In the genomic region with DNA sequence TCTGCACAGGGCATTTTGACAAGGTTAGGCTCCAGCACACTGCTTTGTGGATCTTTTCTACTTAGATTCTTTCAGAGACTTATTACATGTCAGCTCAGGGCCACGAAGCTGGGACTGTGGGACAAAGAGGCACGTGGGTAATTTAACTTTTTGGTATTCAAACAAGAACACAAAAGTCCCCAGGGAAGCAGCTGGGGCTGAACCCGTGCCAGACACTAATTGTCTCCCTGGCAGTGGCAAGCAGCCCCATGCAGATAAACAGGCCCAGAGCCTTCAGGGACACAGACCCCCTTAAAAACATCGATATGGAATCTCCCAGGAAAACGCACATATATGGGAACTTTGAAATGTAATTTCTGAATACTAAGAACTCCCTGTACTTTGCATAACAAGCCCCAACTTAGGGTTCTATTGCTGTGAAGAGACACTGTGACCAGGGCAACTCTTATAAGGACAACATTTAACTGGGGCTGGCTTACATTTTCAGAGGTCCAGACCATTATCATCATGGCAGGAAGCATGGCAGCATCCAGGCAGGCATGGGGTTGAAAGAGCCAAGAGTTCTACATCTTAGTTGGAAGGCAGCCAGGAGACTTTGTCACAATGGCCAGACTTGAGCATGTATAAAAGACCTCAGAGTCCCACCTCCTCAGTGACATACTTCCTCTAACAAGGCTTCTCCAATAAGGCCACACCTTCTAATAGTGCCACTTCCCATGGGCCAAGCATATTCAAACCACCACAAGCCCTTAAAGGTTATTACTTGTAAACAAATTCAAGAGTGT, we compare ENCODE assay signal across 14 mouse cellular contexts. TPM values are rescaled to one million over a fixed set of nuclear protein-coding genes. Genes with fewer than 3 reads are reported as not detected.
DNase-seq lines count a peak whose midpoint lies in the region; ATAC-seq and TF ChIP-seq lines count a peak whose summit lies in the region.
"Had no signal": no experiment of that assay in that cellular context is flagged by ENCODE, and none has a peak within 500 bp of the region (broad histone marks: within the 10 kb centered on the region; RNA-seq: fewer than 3 reads in every experiment).

No protein-coding gene starts in this region.

- H3K4me2 ChIP-seq in forebrain, embryonic 12.5 days: no peak overlapping the region
- no peak overlapping the region for H3K4me2 ChIP-seq in neural tube, embryonic 13.5 days
- no peak overlapping the region for H3K4me2 ChIP-seq in neural tube, embryonic 15.5 days
- no peak overlapping the region for H3K4me2 ChIP-seq in forebrain, embryonic 15.5 days (replicated peaks)
- H3K4me2 ChIP-seq: embryonic facial prominence, embryonic 13.5 days; liver, embryonic 13.5 days had no signal

- H3K4me3 ChIP-seq in forebrain, embryonic 10.5 days: no peak overlapping the region
- H3K4me3 ChIP-seq in forebrain, embryonic 12.5 days (replicated peaks): no peak overlapping the region
- no peak overlapping the region for H3K4me3 ChIP-seq in kidney, adult 2 months (ENCODE audit: insufficient read depth, low read depth, low read length)
- no peak overlapping the region for H3K4me3 ChIP-seq in neural tube, embryonic 13.5 days
- no peak overlapping the region for H3K4me3 ChIP-seq in neural tube, embryonic 15.5 days (replicated peaks)
- H3K4me3 ChIP-seq in forebrain, embryonic 15.5 days: no peak overlapping the region
- H3K4me3 ChIP-seq: embryonic facial prominence, embryonic 13.5 days; hindbrain, embryonic 10.5 days; liver, embryonic 13.5 days had no signal

- H3K36me3 ChIP-seq in forebrain, embryonic 10.5 days (replicated peaks): no peaks in the 10 kb centered on the region
- no peaks in the 10 kb centered on the region for H3K36me3 ChIP-seq in forebrain, embryonic 12.5 days (replicated peaks)
- no peaks in the 10 kb centered on the region for H3K36me3 ChIP-seq in kidney, adult 2 months (ENCODE audit: control insufficient read depth, insufficient read depth, low read length)
- H3K36me3 ChIP-seq in neural tube, embryonic 13.5 days: no peaks in the 10 kb centered on the region
- H3K36me3 ChIP-seq in neural tube, embryonic 15.5 days: no peaks in the 10 kb centered on the region
- H3K36me3 ChIP-seq in forebrain, embryonic 15.5 days: no peaks in the 10 kb centered on the region
- H3K36me3 ChIP-seq: embryonic facial prominence, embryonic 13.5 days; hindbrain, embryonic 10.5 days; liver, embryonic 13.5 days had no signal

- no peaks in the 10 kb centered on the region for H3K27me3 ChIP-seq in forebrain, embryonic 10.5 days (ENCODE audit: poor library complexity, severe bottlenecking)
- H3K27me3 ChIP-seq in forebrain, embryonic 12.5 days: peaks cover 8% of the 10 kb centered on the region
- no peaks in the 10 kb centered on the region for H3K27me3 ChIP-seq in kidney, adult 2 months (replicated peaks; ENCODE audit: control insufficient read depth, insufficient read depth, low read length)
- no peaks in the 10 kb centered on the region for H3K27me3 ChIP-seq in neural tube, embryonic 13.5 days
- no peaks in the 10 kb centered on the region for H3K27me3 ChIP-seq in neural tube, embryonic 15.5 days (replicated peaks)
- H3K27me3 ChIP-seq in forebrain, embryonic 15.5 days: no peaks in the 10 kb centered on the region; the same call in 1 of the 2 replicates
- H3K27me3 ChIP-seq: embryonic facial prominence, embryonic 13.5 days; liver, embryonic 13.5 days had no signal

- TF ChIP-seq CTCF in kidney, adult 2 months (conservative IDR thresholded peaks at IDR 0.05; ENCODE audit: insufficient read depth, insufficient read length, low read depth, low read length): no peak

- 63% methylated on average over 5 of the region's 5 CpGs for WGBS in forebrain, embryonic 10.5 days
- WGBS in forebrain, embryonic 12.5 days: 25% methylated on average over 5 of the region's 5 CpGs
- 69% methylated on average over 5 of the region's 5 CpGs for WGBS in kidney, adult 2 months
- 19% methylated on average over 5 of the region's 5 CpGs for WGBS in neural tube, embryonic 13.5 days
- 19% methylated on average over 5 of the region's 5 CpGs for WGBS in neural tube, embryonic 15.5 days
- 15% methylated on average over 5 of the region's 5 CpGs for WGBS in forebrain, embryonic 15.5 days

- ATAC-seq in forebrain, embryonic 12.5 days (ENCODE audit: low FRiP score): no peak
- peak; percentile 69 for ATAC-seq in neural tube, embryonic 13.5 days (ENCODE audit: low read depth)
- ATAC-seq in neural tube, embryonic 15.5 days (ENCODE audit: low FRiP score): no peak
- peak; percentile 67; the same call in 1 of the 2 replicates for ATAC-seq in forebrain, embryonic 15.5 days (replicated peaks)

- peak overlapping the region; percentile 31; the same call in 1 of the 2 replicates for H3K27ac ChIP-seq in forebrain, embryonic 10.5 days
- no peak overlapping the region for H3K27ac ChIP-seq in forebrain, embryonic 12.5 days
- H3K27ac ChIP-seq in kidney, adult 2 months (ENCODE audit: insufficient read depth, low read depth, low read length): no peak overlapping the region
- H3K27ac ChIP-seq in neural tube, embryonic 13.5 days (replicated peaks): peak overlapping the region; percentile 33; the same call in 1 of the 2 replicates
- no peak overlapping the region for H3K27ac ChIP-seq in neural tube, embryonic 15.5 days (replicated peaks)
- H3K27ac ChIP-seq in forebrain, embryonic 15.5 days (replicated peaks): peak overlapping the region; percentile 45; the same call in 1 of the 2 replicates
- H3K27ac ChIP-seq: embryonic facial prominence, embryonic 13.5 days; hindbrain, embryonic 10.5 days; liver, embryonic 13.5 days had no signal

- H3K9ac ChIP-seq in forebrain, embryonic 12.5 days: no peak overlapping the region
- no peak overlapping the region for H3K9ac ChIP-seq in neural tube, embryonic 13.5 days
- H3K9ac ChIP-seq in neural tube, embryonic 15.5 days (replicated peaks): no peak overlapping the region
- H3K9ac ChIP-seq in forebrain, embryonic 15.5 days (replicated peaks): no peak overlapping the region
- H3K9ac ChIP-seq: embryonic facial prominence, embryonic 13.5 days; liver, embryonic 13.5 days had no signal

- no peak for DNase-seq in forebrain, embryonic 10.5 days (ENCODE audit: extremely low spot score, low spot score)
- DNase-seq in kidney, postnatal 10 days: peak; percentile 19
- no peak for DNase-seq in kidney, adult 2 months
- no peak for DNase-seq in kidney, postnatal 25 days
- DNase-seq: cerebellum, adult 11 months; kidney, adult 11 months; liver, embryonic 13.5 days; thymus, postnatal 25 days had no signal

- TF ChIP-seq POLR2A in kidney, adult 2 months (IDR thresholded peaks at IDR 0.05; ENCODE audit: low read depth, low read length): no peak

- H3K9me3 ChIP-seq in forebrain, embryonic 10.5 days: no peaks in the 10 kb centered on the region; the same call in 1 of the 2 replicates
- no peaks in the 10 kb centered on the region for H3K9me3 ChIP-seq in forebrain, embryonic 12.5 days
- peaks cover 3% of the 10 kb centered on the region; the same call in 1 of the 2 replicates for H3K9me3 ChIP-seq in neural tube, embryonic 13.5 days
- no peaks in the 10 kb centered on the region; the same call in 1 of the 2 replicates for H3K9me3 ChIP-seq in neural tube, embryonic 15.5 days (replicated peaks)
- H3K9me3 ChIP-seq in forebrain, embryonic 15.5 days: no peaks in the 10 kb centered on the region
- H3K9me3 ChIP-seq: embryonic facial prominence, embryonic 13.5 days; liver, embryonic 13.5 days had no signal

- H3K4me1 ChIP-seq in forebrain, embryonic 10.5 days: peaks cover 16% of the 10 kb centered on the region
- peaks cover 13% of the 10 kb centered on the region; the same call in 1 of the 2 replicates for H3K4me1 ChIP-seq in forebrain, embryonic 12.5 days
- H3K4me1 ChIP-seq in kidney, adult 2 months (ENCODE audit: control insufficient read depth, insufficient read depth, low read length): no peaks in the 10 kb centered on the region
- H3K4me1 ChIP-seq in neural tube, embryonic 13.5 days (replicated peaks): peaks cover 10% of the 10 kb centered on the region; the same call in 1 of the 2 replicates
- H3K4me1 ChIP-seq in neural tube, embryonic 15.5 days: peaks cover 5% of the 10 kb centered on the region; the same call in 1 of the 2 replicates
- H3K4me1 ChIP-seq in forebrain, embryonic 15.5 days: peaks cover 13% of the 10 kb centered on the region; the same call in 1 of the 2 replicates
- H3K4me1 ChIP-seq: liver, embryonic 13.5 days had no signal

RNA-seq across cellular contexts. Expression of a gene that starts 41.6 kb away (rescaled TPM):
- 189 and 196 TPM in 2 replicates for polyA plus RNA-seq in forebrain, embryonic 10.5 days (2016; fragmentation: Nextera tagmentation; extraction: Ambion mirVana)
- 171 and 177 TPM in 2 replicates for polyA plus RNA-seq in forebrain, embryonic 12.5 days (2016; fragmentation: Nextera tagmentation; extraction: Ambion mirVana)
- polyA plus RNA-seq in kidney, adult 2 months (2012; rRNA removed): 39.7 and 41.9 TPM in 2 replicates
- polyA plus RNA-seq in neural tube, embryonic 13.5 days (2015; fragmentation: Nextera tagmentation; extraction: Ambion mirVana): 158 and 164 TPM in 2 replicates
- 163 and 171 TPM in 2 replicates for polyA plus RNA-seq in neural tube, embryonic 15.5 days (2015; fragmentation: Nextera tagmentation; extraction: Ambion mirVana)
- 180 and 195 TPM in 2 replicates for polyA plus RNA-seq in forebrain, embryonic 15.5 days (2015; fragmentation: Nextera tagmentation; extraction: Ambion mirVana)

Comparison
In these comparisons a context has a peak if more than half of its experiments do, and no peak if none do; other contexts are left out.
1. H3K27ac ChIP-seq: peak in forebrain, embryonic 10.5 days (single experiment), neural tube, embryonic 13.5 days (single experiment) and forebrain, embryonic 15.5 days (single experiment); none in forebrain, embryonic 12.5 days (single experiment), kidney, adult 2 months (single experiment) and neural tube, embryonic 15.5 days (single experiment).
2. ATAC-seq: peak in neural tube, embryonic 13.5 days (single experiment) and forebrain, embryonic 15.5 days (single experiment); none in forebrain, embryonic 12.5 days (single experiment) and neural tube, embryonic 15.5 days (single experiment).